ENCODE assay signal across 8 mouse cellular contexts in the genomic region with DNA sequence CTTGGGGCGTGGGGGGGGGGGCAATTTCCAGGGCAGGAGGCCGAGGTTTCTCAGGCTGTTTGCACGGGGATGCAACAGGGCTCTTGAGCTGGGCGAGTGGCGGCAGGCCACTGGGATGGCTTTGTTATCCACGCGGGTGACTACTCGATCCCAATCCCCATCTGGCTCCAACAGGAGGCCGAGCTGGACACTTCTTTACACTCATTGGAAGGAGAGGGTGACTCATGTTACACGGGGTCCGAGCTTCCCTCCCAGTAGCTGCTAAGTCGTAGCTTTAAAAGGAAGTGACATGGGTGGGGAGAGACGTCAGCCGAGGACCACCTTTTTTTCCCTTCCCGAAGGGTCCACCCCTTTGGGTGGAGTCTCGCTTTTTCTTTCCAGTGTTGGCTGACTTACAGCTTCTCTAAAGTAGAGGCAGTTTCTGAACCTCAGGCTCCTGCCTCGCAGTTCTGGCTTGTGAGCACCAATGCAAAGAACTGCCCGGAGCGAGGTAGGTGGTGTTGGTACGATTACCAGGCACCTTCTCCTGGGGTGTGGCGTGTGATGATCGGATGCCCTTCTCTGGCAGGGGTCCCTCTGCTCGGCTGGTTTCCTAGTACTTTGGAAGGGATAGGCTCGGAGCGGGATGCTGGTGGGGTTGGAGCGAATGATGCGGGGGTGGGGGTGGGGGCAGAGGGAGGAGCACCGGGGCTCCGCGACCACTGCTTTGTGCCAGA. TPM values are rescaled to one million over a fixed set of nuclear protein-coding genes. Genes with fewer than 3 reads are reported as not detected.
DNase-seq lines count a peak whose midpoint lies in the region; ATAC-seq and TF ChIP-seq lines count a peak whose summit lies in the region.

No protein-coding gene starts in this region.

- H3K4me2 ChIP-seq in forebrain, embryonic 11.5 days (ENCODE audit: low read depth, low read length, severe bottlenecking), result peak overlapping the region; percentile 89
- H3K4me2 ChIP-seq in heart, embryonic 16.5 days (ENCODE audit: low read depth, low read length), result peak overlapping the region; percentile 98
- peak overlapping the region; percentile 100 for H3K4me2 ChIP-seq in liver, embryonic 14.5 days (ENCODE audit: low read depth)
- peak overlapping the region; percentile 93 for H3K4me2 ChIP-seq in stomach, embryonic 16.5 days (ENCODE audit: low read depth, low read length)

- H3K27me3 ChIP-seq in E14TG2a.4 (ENCODE audit: insufficient read depth, low read length), result no peaks in the 10 kb centered on the region
- no peaks in the 10 kb centered on the region for H3K27me3 ChIP-seq in forebrain, embryonic 11.5 days (ENCODE audit: control insufficient read depth, insufficient read depth, low read length)
- no peaks in the 10 kb centered on the region for H3K27me3 ChIP-seq in heart, embryonic 16.5 days (ENCODE audit: control insufficient read depth, insufficient read depth, low read length)
- H3K27me3 ChIP-seq in liver, embryonic 14.5 days (ENCODE audit: control insufficient read depth, insufficient read depth, low read length), result no peaks in the 10 kb centered on the region
- no peaks in the 10 kb centered on the region for H3K27me3 ChIP-seq in stomach, embryonic 16.5 days (ENCODE audit: control insufficient read depth, insufficient read depth, low read length)

- H3K36me3 ChIP-seq in E14TG2a.4 (ENCODE audit: insufficient read depth, low read length), result peaks cover 9% of the 10 kb centered on the region
- no peaks in the 10 kb centered on the region for H3K36me3 ChIP-seq in forebrain, embryonic 11.5 days (ENCODE audit: control insufficient read depth, insufficient read depth, low read length)
- H3K36me3 ChIP-seq in heart, embryonic 16.5 days (ENCODE audit: control insufficient read depth, insufficient read depth), result no peaks in the 10 kb centered on the region
- H3K36me3 ChIP-seq in liver, embryonic 14.5 days (replicated peaks; ENCODE audit: control insufficient read depth, insufficient read depth, low read depth), result peaks cover 5% of the 10 kb centered on the region
- no peaks in the 10 kb centered on the region for H3K36me3 ChIP-seq in stomach, embryonic 16.5 days (ENCODE audit: control insufficient read depth, insufficient read depth, low read length)

- peak; percentile 89 for DNase-seq in c-Kit-positive CD71-positive TER-119-negative erythroid progenitor cells, embryonic 14.5 days (ENCODE audit: low read depth)
- peak; percentile 87 for DNase-seq in forebrain, embryonic 11.5 days (ENCODE audit: low spot score)
- DNase-seq in kidney, postnatal 25 days, result peak; percentile 65 to 81
- peak; percentile 77 to 86 (median 79) for DNase-seq in liver, embryonic 14.5 days (ENCODE audit: low read depth in 3 of 3, low spot score in 3 of 3)
- peak; percentile 84 for DNase-seq in neural tube, embryonic 10.5 days (ENCODE audit: extremely low spot score, low spot score)

- no peak; the same call in 1 of the 2 replicates for TF ChIP-seq EP300 in liver, embryonic 14.5 days (IDR thresholded peaks at IDR 0.05; ENCODE audit: low read depth)

- peak overlapping the region; percentile 80 for H3K9ac ChIP-seq in forebrain, embryonic 11.5 days (ENCODE audit: low read length)
- peak overlapping the region; percentile 64 for H3K9ac ChIP-seq in heart, embryonic 16.5 days (ENCODE audit: low read length)
- peak overlapping the region; percentile 98 for H3K9ac ChIP-seq in liver, embryonic 14.5 days (replicated peaks)
- peak overlapping the region; percentile 79 for H3K9ac ChIP-seq in stomach, embryonic 16.5 days (ENCODE audit: low read length)

- H3K27ac ChIP-seq in forebrain, embryonic 11.5 days (ENCODE audit: low read depth, low read length), result peak overlapping the region; percentile 92
- H3K27ac ChIP-seq in heart, embryonic 16.5 days (ENCODE audit: low read length), result peak overlapping the region; percentile 80
- peak overlapping the region; percentile 90 for H3K27ac ChIP-seq in liver, embryonic 14.5 days
- H3K27ac ChIP-seq in stomach, embryonic 16.5 days (ENCODE audit: low read length), result peak overlapping the region; percentile 89

- ATAC-seq in forebrain, embryonic 11.5 days (replicated peaks; ENCODE audit: low FRiP score), result peak; percentile 95
- peak; percentile 95 for ATAC-seq in heart, embryonic 16.5 days (replicated peaks; ENCODE audit: extremely low read depth, insufficient read depth, low FRiP score)
- ATAC-seq in liver, embryonic 14.5 days (ENCODE audit: insufficient read depth), result peak; percentile 87
- peak; percentile 95 for ATAC-seq in stomach, embryonic 16.5 days (ENCODE audit: insufficient read depth, low FRiP score)

- peaks cover 54% of the 10 kb centered on the region for H3K4me1 ChIP-seq in E14TG2a.4 (replicated peaks; ENCODE audit: low read depth, low read length)
- peaks cover 7% of the 10 kb centered on the region; the same call in 1 of the 2 replicates for H3K4me1 ChIP-seq in forebrain, embryonic 11.5 days (replicated peaks; ENCODE audit: control insufficient read depth, insufficient read depth, low read length)
- H3K4me1 ChIP-seq in heart, embryonic 16.5 days (ENCODE audit: control insufficient read depth, insufficient read depth, low read length), result peaks cover 16% of the 10 kb centered on the region
- peaks cover 31 to 34% of the 10 kb centered on the region in 2 experiments for H3K4me1 ChIP-seq in liver, embryonic 14.5 days (replicated peaks; ENCODE audit: control insufficient read depth in 2 of 2, insufficient read depth in 2 of 2, low read length in 1 of 2)
- peaks cover 17% of the 10 kb centered on the region for H3K4me1 ChIP-seq in stomach, embryonic 16.5 days (ENCODE audit: control insufficient read depth, insufficient read depth, low read length)

- H3K4me3 ChIP-seq in E14TG2a.4 (replicated peaks; ENCODE audit: low read length), result peak overlapping the region; percentile 83
- H3K4me3 ChIP-seq in forebrain, embryonic 11.5 days (ENCODE audit: low read depth, low read length), result peak overlapping the region; percentile 68
- peak overlapping the region; percentile 61 for H3K4me3 ChIP-seq in heart, embryonic 16.5 days (ENCODE audit: low read length)
- peak overlapping the region; percentile 86 to 99 for H3K4me3 ChIP-seq in liver, embryonic 14.5 days (ENCODE audit: insufficient read depth in 1 of 2, low read depth in 2 of 2, low read length in 2 of 2)
- H3K4me3 ChIP-seq in stomach, embryonic 16.5 days (replicated peaks; ENCODE audit: low read length), result peak overlapping the region; percentile 68

- under 1% methylated on average over 30 of the region's 30 CpGs for WGBS in forebrain, embryonic 11.5 days
- WGBS in heart, embryonic 16.5 days, result under 1% methylated on average over 30 of the region's 30 CpGs
- WGBS in liver, embryonic 14.5 days (ENCODE audit: insufficient replicate concordance), result under 1% methylated on average over 30 of the region's 30 CpGs
- under 1% methylated on average over 30 of the region's 30 CpGs for WGBS in stomach, embryonic 16.5 days

- peaks cover 13% of the 10 kb centered on the region for H3K9me3 ChIP-seq in E14TG2a.4 (ENCODE audit: low read length)
- no peaks in the 10 kb centered on the region for H3K9me3 ChIP-seq in forebrain, embryonic 11.5 days (ENCODE audit: control insufficient read depth, low read length)
- H3K9me3 ChIP-seq in heart, embryonic 16.5 days (replicated peaks; ENCODE audit: control insufficient read depth, low read length), result no peaks in the 10 kb centered on the region
- H3K9me3 ChIP-seq in liver, embryonic 14.5 days (ENCODE audit: control insufficient read depth, low read length), result peaks cover 3% of the 10 kb centered on the region
- no peaks in the 10 kb centered on the region for H3K9me3 ChIP-seq in stomach, embryonic 16.5 days (replicated peaks; ENCODE audit: control insufficient read depth, low read length)

- TF ChIP-seq CTCF in E14TG2a.4 (conservative IDR thresholded peaks at IDR 0.05; ENCODE audit: low read length), result no peak
- TF ChIP-seq CTCF in liver, embryonic 14.5 days (IDR thresholded peaks at IDR 0.05; ENCODE audit: low read depth), result peak; percentile 13; the same call in 1 of the 2 replicates

RNA-seq across cellular contexts. Expression of gene Agpat4, which starts 0.6 kb away (rescaled TPM):
- 31.1 and 35.6 TPM in 2 replicates for polyA plus RNA-seq in forebrain, embryonic 11.5 days (2014; fragmentation: Nextera tagmentation; extraction: Ambion mirVana)
- polyA plus RNA-seq in heart, embryonic 16.5 days (2015; fragmentation: Nextera tagmentation; extraction: Ambion mirVana), result 15.3 and 16.8 TPM in 2 replicates
- polyA plus RNA-seq in liver, embryonic 14.5 days (2012; rRNA removed), result 15.0 and 16.2 TPM in 2 replicates
- polyA plus RNA-seq in liver, embryonic 14.5 days (2014; fragmentation: Nextera tagmentation; extraction: Ambion mirVana), result 10.5 and 12.1 TPM in 2 replicates
- polyA plus RNA-seq in stomach, embryonic 16.5 days (2015; fragmentation: Nextera tagmentation; extraction: Ambion mirVana), result 34.5 and 36.8 TPM in 2 replicates

Comparison
In these comparisons a context has a peak if more than half of its experiments do, and no peak if none do; other contexts are left out.
1. Peak in every context shown above with its lines: DNase-seq, ATAC-seq, H3K4me3 ChIP-seq and H3K27ac ChIP-seq.